Mouse (Mus musculus) embryonic facial prominence, embryonic 10.5 days (tissue): ENCODE data around the gene Lrig2. TPM values are rescaled to one million over a fixed set of nuclear protein-coding genes. Genes with fewer than 3 reads are reported as not detected.

Source experiments
- DNase-seq: peaks from one replicate; pipeline ENCODE4 v3.0.0-alpha.2; 2017; ENCODE audit warnings: low spot score
- H3K27ac ChIP-seq: fragments of 300-500 bp; sonication (generic); replicated peaks from 2 replicates; pipeline ENCODE4 v1.5.1; 2016; ENCODE audit warnings: mild to moderate bottlenecking
- H3K27me3 ChIP-seq: fragments of 300-500 bp; sonication (generic); replicated peaks from 2 replicates; pipeline ENCODE4 v1.6.1; 2016; ENCODE audit warnings: low read depth, mild to moderate bottlenecking; ENCODE audit not compliant: poor library complexity, severe bottlenecking
- H3K36me3 ChIP-seq: fragments of 300-500 bp; sonication (generic); replicated peaks from 2 replicates; pipeline ENCODE4 v1.6.1; 2016; ENCODE audit warnings: mild to moderate bottlenecking, moderate library complexity
- H3K4me1 ChIP-seq: fragments of 300-500 bp; sonication (generic); 2 replicates; pipeline ENCODE4 v1.6.1; 2016
- H3K4me3 ChIP-seq: fragments of 300-500 bp; sonication (generic); 2 replicates; pipeline ENCODE4 v1.5.1; 2016; ENCODE audit warnings: mild to moderate bottlenecking, moderate library complexity
- H3K9me3 ChIP-seq: fragments of 300-500 bp; sonication (generic); 2 replicates; pipeline ENCODE4 v1.6.1; 2016; ENCODE audit warnings: mild to moderate bottlenecking
- WGBS: fragments of 180-500 bp; shearing (Covaris S2); methylation state at CpG from one replicate; pipeline ENCODE4 v1.1.7; 2016; 5-methylcytosine and 5-hydroxymethylcytosine counted together
- polyA plus RNA-seq: library from polyadenylated mRNA; unstranded; fragments of >200 nt; fragmentation: Nextera tagmentation; extraction: Ambion mirVana; gene quantifications from 2 replicates; pipeline ENCODE4 v1.2.1, GENCODE M21; 2016

Gene Lrig2
- polyA plus RNA-seq, 1 experiment from 2014 or later = 19.1 TPM

- 0 out of 2 replicates have a peak, but pooled peaks cover 2% of the 10 kb centered on the region for H3K4me1 ChIP-seq
- WGBS = 66% methylated on average over 9 of the region's 9 CpGs
- no peak overlapping the region for H3K4me3 ChIP-seq
- no peak overlapping the region for H3K27ac ChIP-seq
- no peaks in the 10 kb centered on the region for H3K27me3 ChIP-seq
- no peaks in the 10 kb centered on the region for H3K9me3 ChIP-seq
- DNase-seq = no peak
- H3K36me3 ChIP-seq = no peaks in the 10 kb centered on the region
These were observed 127.9 kb downstream of the Lrig2 start for GRCm38 (mm10) chr3:104383681-104384341.

- WGBS = 79% methylated on average over 3 of the region's 3 CpGs
- H3K27ac ChIP-seq = no peak overlapping the region
- DNase-seq = no peak
- H3K9me3 ChIP-seq = no peaks in the 10 kb centered on the region
- H3K4me3 ChIP-seq = no peak overlapping the region
- peaks cover 13% of the 10 kb centered on the region for H3K4me1 ChIP-seq
- no peaks in the 10 kb centered on the region for H3K36me3 ChIP-seq
- no peaks in the 10 kb centered on the region for H3K27me3 ChIP-seq
These were observed 133.5 kb downstream of the Lrig2 start for GRCm38 (mm10) chr3:104378228-104378627.

GRCm38 (mm10) chr3:104373907-104374306 is 137.8 kb downstream of the Lrig2 start:
- H3K27ac ChIP-seq = no peak overlapping the region
- peaks cover 11% of the 10 kb centered on the region for H3K4me1 ChIP-seq
- no peak overlapping the region for H3K4me3 ChIP-seq
- H3K27me3 ChIP-seq = no peaks in the 10 kb centered on the region
- DNase-seq = no peak
- 77% methylated on average over 8 of the region's 8 CpGs for WGBS
- H3K9me3 ChIP-seq = no peaks in the 10 kb centered on the region
- no peaks in the 10 kb centered on the region for H3K36me3 ChIP-seq

GRCm38 (mm10) chr3:104372374-104372773 is 139.3 kb downstream of the Lrig2 start:
- Histone ChIP-seq H3K27ac (no peak overlapping the region), H3K36me3 (no peaks in the 10 kb centered on the region), H3K4me3 (no peak overlapping the region), H3K9me3 (no peaks in the 10 kb centered on the region), H3K4me1 (peaks cover 15% of the 10 kb centered on the region), H3K27me3 (no peaks in the 10 kb centered on the region)
- 80% methylated on average over 2 of the region's 2 CpGs for WGBS
- no peak for DNase-seq

DNA sequence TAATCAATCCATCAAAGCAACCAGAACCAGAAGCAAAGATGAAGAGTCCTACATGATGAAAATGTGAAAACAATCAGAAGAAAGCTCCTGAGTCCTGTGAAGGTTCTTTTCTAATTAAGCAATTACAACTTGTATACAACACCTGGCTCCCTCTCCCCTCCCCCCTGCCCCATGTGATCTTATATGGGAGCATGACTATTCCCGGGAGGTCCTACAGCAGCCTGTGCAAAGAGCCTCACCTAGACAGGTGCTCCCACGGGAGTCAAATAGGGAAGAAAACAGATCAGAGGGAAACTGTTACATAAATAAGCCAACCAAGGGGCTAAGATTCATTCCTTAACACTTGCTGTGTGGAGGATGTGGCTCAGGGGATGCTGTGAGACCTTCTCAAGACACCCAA is 143.8 kb downstream of the Lrig2 start:
- no peak overlapping the region for H3K27ac ChIP-seq
- H3K4me1 ChIP-seq = 0 out of 2 replicates have a peak, but pooled peaks cover 7% of the 10 kb centered on the region
- DNase-seq = no peak
- H3K27me3 ChIP-seq = no peaks in the 10 kb centered on the region
- H3K4me3 ChIP-seq = no peak overlapping the region
- no peaks in the 10 kb centered on the region for H3K36me3 ChIP-seq
- no peaks in the 10 kb centered on the region for H3K9me3 ChIP-seq
- WGBS = 88% methylated on average over 2 of the region's 2 CpGs

DNA sequence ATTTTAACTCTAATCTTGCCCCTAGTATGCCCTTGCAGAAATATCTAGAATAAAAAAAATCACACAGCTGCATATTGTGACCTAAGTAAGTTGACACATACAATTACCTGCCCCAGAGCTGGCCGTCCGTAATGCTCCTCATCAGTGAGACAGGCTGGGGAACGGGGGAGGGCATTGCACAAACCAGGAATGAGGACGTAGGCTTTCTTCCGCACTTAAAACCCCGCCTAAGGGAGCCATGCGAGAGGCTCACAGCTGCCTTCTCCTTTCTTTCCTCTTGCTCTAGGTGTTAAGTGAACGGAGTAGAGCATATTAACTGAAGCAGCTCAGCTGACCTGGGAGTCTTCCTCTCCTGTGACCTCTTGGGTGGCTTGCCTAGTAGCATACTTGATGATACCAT is 149.9 kb downstream of the Lrig2 start:
- no peak for DNase-seq
- Histone ChIP-seq H3K9me3 (no peaks in the 10 kb centered on the region), H3K27me3 (no peaks in the 10 kb centered on the region), H3K27ac (no peak overlapping the region), H3K4me1 (peaks cover 11% of the 10 kb centered on the region), H3K36me3 (no peaks in the 10 kb centered on the region), H3K4me3 (no peak overlapping the region)
- 74% methylated on average over 8 of the region's 8 CpGs for WGBS

DNA sequence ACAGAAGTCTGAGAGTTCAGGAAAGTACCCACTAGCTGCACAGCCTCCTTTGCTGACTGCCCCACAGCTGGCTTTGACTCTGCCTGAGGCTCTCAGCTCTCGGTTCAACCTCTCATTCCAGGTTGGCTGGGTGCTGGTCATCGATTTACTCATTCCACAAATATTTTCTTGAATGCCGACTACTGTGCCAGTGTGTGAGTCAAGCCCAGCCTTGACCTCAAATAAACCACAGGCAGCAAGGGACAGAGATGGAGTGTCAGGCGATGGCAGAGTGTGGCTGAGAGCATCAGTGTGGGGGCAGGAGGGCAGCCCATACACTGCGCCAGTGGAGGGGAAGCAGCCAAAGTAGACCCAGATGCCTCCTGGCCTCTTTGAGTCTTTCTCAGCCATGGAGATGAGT is 151.4 kb downstream of the Lrig2 start:
- H3K27me3 ChIP-seq = no peaks in the 10 kb centered on the region
- DNase-seq = no peak
- no peaks in the 10 kb centered on the region for H3K9me3 ChIP-seq
- no peak overlapping the region for H3K27ac ChIP-seq
- H3K4me1 ChIP-seq = peaks cover 8% of the 10 kb centered on the region
- no peaks in the 10 kb centered on the region for H3K36me3 ChIP-seq
- no peak overlapping the region for H3K4me3 ChIP-seq
- 56% methylated on average over 5 of the region's 5 CpGs for WGBS

GRCm38 (mm10) chr3:104359225-104360135 is 152.2 kb downstream of the Lrig2 start:
- Histone ChIP-seq H3K9me3 (no peaks in the 10 kb centered on the region), H3K4me3 (no peak overlapping the region), H3K27me3 (no peaks in the 10 kb centered on the region), H3K36me3 (no peaks in the 10 kb centered on the region), H3K4me1 (peaks cover 8% of the 10 kb centered on the region), H3K27ac (no peak overlapping the region)
- no peak for DNase-seq
- 63% methylated on average over 8 of the region's 8 CpGs for WGBS

DNA sequence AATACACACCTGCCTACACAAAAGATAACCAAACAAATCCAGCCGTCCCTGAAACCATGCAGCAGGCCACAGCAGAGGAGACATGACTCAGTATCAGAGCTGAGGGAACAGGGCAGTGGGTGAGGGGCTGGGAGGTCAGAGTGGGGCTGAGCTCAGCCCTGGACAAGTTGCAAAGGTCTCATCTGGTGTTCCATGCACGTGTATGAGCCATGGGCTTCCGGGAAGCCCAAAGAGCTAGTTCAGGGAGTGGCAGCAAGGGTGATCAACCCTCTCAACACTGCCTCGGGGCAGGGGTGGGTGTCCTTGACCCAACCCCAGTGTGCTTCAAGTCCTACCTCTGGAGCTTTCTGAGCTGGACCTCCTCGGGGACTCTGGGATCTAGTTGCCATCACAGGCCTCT is 153.0 kb downstream of the Lrig2 start:
- WGBS = 75% methylated on average over 5 of the region's 5 CpGs
- no peaks in the 10 kb centered on the region for H3K36me3 ChIP-seq
- no peak overlapping the region for H3K27ac ChIP-seq

GRCm38 (mm10) chr3:104356106-104356505 is 155.6 kb downstream of the Lrig2 start:
- Histone ChIP-seq H3K27me3 (0 out of 2 replicates have a peak, but pooled peaks cover 4% of the 10 kb centered on the region), H3K9me3 (no peaks in the 10 kb centered on the region), H3K4me1 (peaks cover 15% of the 10 kb centered on the region), H3K27ac (no peak overlapping the region), H3K36me3 (no peaks in the 10 kb centered on the region), H3K4me3 (no peak overlapping the region)
- no peak for DNase-seq
- WGBS = 94% methylated on average over 5 of the region's 5 CpGs

More for the DNA sequence above, 153.0 kb downstream of the Lrig2 start:
- Histone ChIP-seq H3K4me1 (peaks cover 8% of the 10 kb centered on the region), H3K27me3 (no peaks in the 10 kb centered on the region), H3K9me3 (no peaks in the 10 kb centered on the region), H3K4me3 (no peak overlapping the region)
- no peak for DNase-seq

- H3K4me1 ChIP-seq = peaks cover 19% of the 10 kb centered on the region
- WGBS = 51% methylated on average over 3 of the region's 3 CpGs
- H3K27me3 ChIP-seq = 0 out of 2 replicates have a peak, but pooled peaks cover 4% of the 10 kb centered on the region
- no peak overlapping the region for H3K27ac ChIP-seq
- DNase-seq = no peak
- no peaks in the 10 kb centered on the region for H3K9me3 ChIP-seq
- no peaks in the 10 kb centered on the region for H3K36me3 ChIP-seq
- no peak overlapping the region for H3K4me3 ChIP-seq
These were observed 157.8 kb downstream of the Lrig2 start for GRCm38 (mm10) chr3:104353884-104354283.

GRCm38 (mm10) chr3:104352358-104353060 is 159.2 kb downstream of the Lrig2 start:
- Histone ChIP-seq H3K9me3 (no peaks in the 10 kb centered on the region), H3K27ac (no peak overlapping the region), H3K36me3 (no peaks in the 10 kb centered on the region), H3K4me1 (peaks cover 19% of the 10 kb centered on the region), H3K4me3 (no peak overlapping the region), H3K27me3 (0 out of 2 replicates have a peak, but pooled peaks cover 4% of the 10 kb centered on the region)
- WGBS = 59% methylated on average over 7 of the region's 7 CpGs
- DNase-seq = no peak
